Mouse (Mus musculus): ENCODE measurements at regions not wholly inside any gene's neighbourhood (a gene's known extent, or its start where the extent isn't known, plus 50 kb on each side); places are given as distances from the start of the nearest gene placed in this dataset.

DNA sequence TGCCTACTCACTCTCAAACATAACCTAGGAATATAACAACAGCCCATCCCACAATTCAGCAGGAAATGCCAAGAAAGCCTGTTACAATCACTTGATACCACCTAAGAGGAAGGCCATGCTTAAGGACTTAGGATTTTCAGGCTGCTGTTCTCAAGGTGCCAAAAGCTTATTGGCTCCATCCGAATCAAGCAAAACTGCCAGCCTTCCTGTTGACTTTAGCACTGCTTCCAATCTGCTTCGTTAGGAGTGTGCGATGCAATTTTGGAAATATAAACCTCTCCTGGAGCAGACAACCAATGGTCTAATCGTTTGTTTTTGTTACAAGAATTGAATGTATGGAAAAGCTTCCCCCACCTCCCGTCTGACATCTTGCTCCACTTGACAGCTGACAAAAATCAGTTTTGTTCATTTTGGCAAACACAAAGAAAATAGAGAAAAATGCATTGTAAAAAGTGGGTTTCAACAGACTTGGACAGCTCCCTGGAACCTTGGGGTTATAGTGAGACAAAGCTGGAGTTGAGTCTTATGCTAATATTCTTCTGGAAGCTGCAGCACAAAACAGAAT, 2620.0 kb upstream of the Gm7489 start:
- DNase-seq: no peak

DNA sequence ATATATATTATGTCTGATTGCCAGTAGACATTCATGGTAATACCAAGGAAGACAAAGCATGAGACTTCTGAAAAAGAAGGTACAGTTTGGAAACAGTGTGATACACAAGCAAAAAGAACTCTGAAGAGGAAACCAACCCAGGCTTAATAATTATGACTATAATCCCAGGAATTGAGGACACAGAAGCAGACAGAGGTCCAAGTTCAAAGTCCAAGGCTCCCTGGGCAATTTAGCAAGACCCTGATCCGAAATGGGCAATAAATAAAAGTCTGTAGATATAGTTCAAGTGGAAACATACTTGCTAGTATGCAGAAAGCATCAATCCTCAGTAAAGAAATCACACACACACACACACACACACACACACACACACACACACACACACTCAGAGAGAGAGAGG, 2618.7 kb upstream of the Gm7489 start:
- DNase-seq: no peak

GRCm38 (mm10) chr15:51271632-51272312, 2612.9 kb upstream of the Gm7489 start:
- DNase-seq: no peak

GRCm38 (mm10) chr15:51285334-51285733, 2599.4 kb upstream of the Gm7489 start:
- DNase-seq: no peak

GRCm38 (mm10) chr15:51286352-51286751, 2598.4 kb upstream of the Gm7489 start:
- no peak for DNase-seq

GRCm38 (mm10) chr15:51288911-51289432, 2595.7 kb upstream of the Gm7489 start:
- no peak for DNase-seq

GRCm38 (mm10) chr15:51289916-51290315, 2594.8 kb upstream of the Gm7489 start:
- DNase-seq: no peak

GRCm38 (mm10) chr15:51291183-51291582, 2593.5 kb upstream of the Gm7489 start:
- DNase-seq: no peak

- DNase-seq: no peak
Observed at GRCm38 (mm10) chr15:51296841-51297240, 2587.9 kb upstream of the Gm7489 start.

DNA sequence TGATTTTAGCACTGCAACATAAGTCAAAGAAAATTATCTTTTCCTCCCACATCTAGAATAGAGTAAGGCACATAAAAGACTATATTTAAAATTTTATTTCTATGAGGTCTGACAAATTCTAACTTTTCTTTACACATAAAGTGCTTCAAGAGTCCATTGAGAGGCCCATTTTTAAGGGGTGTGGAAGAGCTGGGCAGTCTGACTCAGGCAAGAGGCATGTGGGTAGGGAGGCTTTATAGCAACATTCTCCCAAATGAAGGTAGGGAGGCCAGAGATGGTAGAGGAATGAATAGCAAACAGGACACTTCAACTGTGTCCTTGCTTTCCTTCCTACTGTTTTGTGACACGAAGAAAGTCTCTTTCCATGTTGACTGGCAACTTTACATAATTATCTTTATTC, 2566.6 kb upstream of the Gm7489 start:
- DNase-seq: no peak

GRCm38 (mm10) chr15:51318760-51319159, 2565.9 kb upstream of the Gm7489 start:
- DNase-seq: no peak

DNA sequence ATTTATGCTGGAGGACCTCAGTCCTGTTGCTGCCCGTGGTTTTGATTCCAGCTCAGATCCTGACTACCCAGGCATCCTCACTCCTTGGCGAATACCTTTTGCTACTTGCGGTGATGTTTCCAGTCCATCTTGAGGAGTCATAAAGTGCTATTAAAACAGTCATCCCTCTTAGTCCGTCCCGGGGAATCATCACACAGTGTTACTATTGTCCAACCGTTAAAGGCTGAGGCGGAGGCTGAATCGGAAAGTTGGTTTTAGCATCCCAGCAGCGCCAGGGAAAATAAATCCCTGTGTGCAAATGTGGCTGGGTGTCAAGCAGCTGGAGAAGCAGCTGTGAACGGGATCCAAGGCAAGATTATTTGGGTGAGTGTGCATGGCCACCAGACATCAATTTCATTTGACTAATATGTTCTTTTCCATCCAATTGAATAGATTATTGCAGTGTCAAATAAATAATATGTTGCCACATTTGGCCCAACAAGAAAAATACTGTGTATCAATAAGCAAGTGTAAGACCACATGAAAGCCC, 2564.3 kb upstream of the Gm7489 start:
- DNase-seq: no peak

DNA sequence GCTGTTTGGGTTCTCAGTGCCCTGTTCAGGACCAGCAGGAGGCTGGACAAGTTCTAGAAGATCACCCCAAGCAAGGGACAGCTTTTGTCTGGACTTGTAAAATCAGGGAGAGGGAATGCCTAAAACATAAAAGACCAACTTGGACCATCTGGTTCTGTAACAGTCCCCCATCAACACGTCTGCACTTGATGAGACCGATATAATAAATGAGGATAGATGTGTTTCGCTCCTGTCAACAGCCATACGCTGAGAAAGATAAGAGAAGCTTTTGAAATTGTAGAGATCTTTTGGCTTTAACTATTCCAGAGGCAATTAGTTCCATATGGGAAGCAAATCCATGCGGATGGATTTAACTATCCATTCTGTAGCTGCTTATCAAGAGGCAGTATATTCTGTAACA, 2561.4 kb upstream of the Gm7489 start:
- DNase-seq: no peak

- no peak for DNase-seq
Observed at GRCm38 (mm10) chr15:51324211-51324610, 2560.5 kb upstream of the Gm7489 start.

DNA sequence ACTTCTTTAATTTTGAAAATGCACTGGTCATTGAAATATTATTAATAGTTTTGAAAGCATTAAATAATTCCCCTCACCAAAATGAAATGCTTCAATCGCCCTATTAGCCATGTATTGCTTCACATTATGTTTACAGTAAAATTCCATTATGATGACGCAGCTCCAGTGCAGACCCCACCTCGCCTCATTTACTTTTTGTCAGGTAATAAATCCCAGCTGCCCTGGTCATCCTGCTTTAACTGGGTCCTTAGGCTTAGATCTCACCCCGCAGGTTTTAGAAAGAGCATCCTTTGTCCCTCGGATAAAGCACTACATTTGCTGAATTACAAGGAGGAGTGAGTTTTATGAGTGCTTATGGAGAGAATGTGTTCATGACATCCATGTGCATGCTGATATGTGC, 2557.0 kb upstream of the Gm7489 start:
- DNase-seq: no peak

DNA sequence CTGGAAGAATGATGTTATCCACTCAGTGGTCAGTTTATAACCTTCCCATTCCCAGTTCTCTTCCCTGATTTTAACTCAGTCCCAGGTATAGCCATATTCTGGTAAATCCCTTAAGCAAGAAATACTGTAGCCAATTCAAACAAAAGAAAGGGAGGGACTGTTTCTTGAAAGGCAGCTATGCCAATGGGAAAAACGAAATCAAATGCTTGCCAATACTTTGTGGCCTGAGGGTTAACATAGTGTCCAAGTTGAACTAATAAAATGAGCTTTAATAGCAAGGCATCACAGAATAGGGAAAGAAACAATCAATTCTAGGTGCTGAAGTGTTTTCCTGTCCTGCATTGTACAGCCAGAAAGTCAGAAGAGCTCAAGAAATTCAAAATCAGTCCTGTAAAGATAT, 2548.3 kb upstream of the Gm7489 start:
- DNase-seq: no peak

GRCm38 (mm10) chr15:51346301-51346700, 2538.4 kb upstream of the Gm7489 start:
- no peak for DNase-seq

DNA sequence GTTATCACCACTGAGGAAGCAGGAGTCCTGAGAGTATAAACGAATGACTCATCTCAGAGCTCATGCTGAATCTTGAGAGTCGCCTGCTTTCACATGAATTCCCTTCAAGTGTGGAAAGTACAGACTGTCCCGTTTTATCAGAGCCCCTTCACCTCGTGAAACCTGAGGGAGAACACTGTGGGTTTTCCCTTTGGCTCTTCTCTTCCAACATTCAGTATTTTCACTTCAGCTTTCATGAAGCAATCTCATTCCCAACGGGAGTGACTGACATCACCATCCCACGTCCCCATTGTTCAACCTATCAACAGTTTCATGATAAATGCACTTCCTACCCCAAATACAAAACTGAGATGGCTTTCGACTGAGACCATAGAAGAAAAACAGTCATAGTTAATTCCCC, 2521.3 kb upstream of the Gm7489 start:
- DNase-seq: no peak

- no peak for DNase-seq
Observed at GRCm38 (mm10) chr15:51371162-51371561, 2513.5 kb upstream of the Gm7489 start.

- no peak for DNase-seq
Observed at GRCm38 (mm10) chr15:51390383-51390782, 2494.3 kb upstream of the Gm7489 start.

DNA sequence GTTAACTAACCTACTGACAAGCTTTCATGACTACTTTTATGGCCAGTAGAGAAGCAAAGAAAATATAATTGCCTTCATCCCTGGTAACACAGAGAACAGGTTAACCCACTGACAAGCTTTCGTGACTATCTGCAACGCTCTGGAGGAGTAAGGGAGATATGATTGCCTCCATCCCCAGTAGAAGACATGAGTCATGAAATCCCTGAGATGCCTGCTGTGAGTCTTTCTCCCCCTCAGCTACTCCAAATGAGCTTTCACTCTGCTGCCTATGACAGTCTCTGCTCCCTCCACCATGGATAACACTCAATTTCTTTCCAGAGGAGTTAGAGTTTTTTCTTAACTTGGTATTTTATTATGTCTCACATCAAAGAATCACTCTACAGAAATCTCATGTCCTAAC, 2493.4 kb upstream of the Gm7489 start:
- no peak for DNase-seq

GRCm38 (mm10) chr15:51392449-51393405, 2492.0 kb upstream of the Gm7489 start:
- DNase-seq: no peak

- no peak for DNase-seq
Observed at GRCm38 (mm10) chr15:51395961-51396360, 2488.7 kb upstream of the Gm7489 start.
